19 mouse cellular contexts compared by ENCODE assay signal in genomic region chr17:9885110-9885509, GRCm38 (mm10).
DNase-seq lines count a peak whose midpoint lies in the region; ATAC-seq and TF ChIP-seq lines count a peak whose summit lies in the region.
"Had no signal": no experiment of that assay in that cellular context is flagged by ENCODE, and none has a peak within 500 bp of the region (broad histone marks: within the 10 kb centered on the region; RNA-seq: fewer than 3 reads in every experiment).

No protein-coding gene starts in this region.

- H3K4me3 ChIP-seq in layer of hippocampus, adult 2 months = no peak overlapping the region
- no peak overlapping the region for H3K4me3 ChIP-seq in forebrain, embryonic 15.5 days
- no peak overlapping the region for H3K4me3 ChIP-seq in hindbrain, embryonic 14.5 days (replicated peaks; ENCODE audit: low read length)
- no peak overlapping the region for H3K4me3 ChIP-seq in midbrain, postnatal 0 days (ENCODE audit: low read depth, low read length)
- H3K4me3 ChIP-seq: embryonic facial prominence, embryonic 13.5 days; heart, embryonic 13.5 days; limb, embryonic 15.5 days; megakaryocyte, embryonic 14.5 days had no signal

- peak overlapping the region; percentile 64 for H3K27ac ChIP-seq in layer of hippocampus, adult 2 months
- H3K27ac ChIP-seq in forebrain, embryonic 15.5 days (replicated peaks) = 0 out of 2 replicates have a peak overlapping the region, but pooled peaks have one; percentile 27
- peak overlapping the region; percentile 61 for H3K27ac ChIP-seq in hindbrain, embryonic 14.5 days
- H3K27ac ChIP-seq in midbrain, postnatal 0 days (ENCODE audit: low read depth, low read length) = 0 out of 2 replicates have a peak overlapping the region, but pooled peaks have one; percentile 8
- H3K27ac ChIP-seq: embryonic facial prominence, embryonic 13.5 days; heart, embryonic 13.5 days; limb, embryonic 15.5 days had no signal

- 45% methylated on average over 7 of the region's 7 CpGs for WGBS in forebrain, embryonic 15.5 days
- 36% methylated on average over 7 of the region's 7 CpGs for WGBS in hindbrain, embryonic 14.5 days
- 45% methylated on average over 7 of the region's 7 CpGs for WGBS in midbrain, postnatal 0 days

- peaks cover 31% of the 10 kb centered on the region for H3K4me1 ChIP-seq in forebrain, embryonic 15.5 days
- H3K4me1 ChIP-seq in hindbrain, embryonic 14.5 days (replicated peaks; ENCODE audit: control insufficient read depth, insufficient read depth, low read length) = peaks cover 30% of the 10 kb centered on the region
- 0 out of 2 replicates have a peak, but pooled peaks cover 3% of the 10 kb centered on the region for H3K4me1 ChIP-seq in midbrain, postnatal 0 days (ENCODE audit: insufficient read depth, low read length)
- H3K4me1 ChIP-seq: embryonic facial prominence, embryonic 13.5 days; limb, embryonic 15.5 days; megakaryocyte, embryonic 14.5 days had no signal

- no peaks in the 10 kb centered on the region for H3K9me3 ChIP-seq in forebrain, embryonic 15.5 days
- no peaks in the 10 kb centered on the region for H3K9me3 ChIP-seq in hindbrain, embryonic 14.5 days (ENCODE audit: control insufficient read depth, low read length)
- H3K9me3 ChIP-seq in midbrain, postnatal 0 days (ENCODE audit: low read length) = no peaks in the 10 kb centered on the region
- H3K9me3 ChIP-seq: embryonic facial prominence, embryonic 13.5 days; heart, embryonic 13.5 days; limb, embryonic 15.5 days had no signal

- H3K36me3 ChIP-seq in forebrain, embryonic 15.5 days = no peaks in the 10 kb centered on the region
- H3K36me3 ChIP-seq in hindbrain, embryonic 14.5 days (replicated peaks; ENCODE audit: control insufficient read depth, insufficient read depth) = no peaks in the 10 kb centered on the region
- no peaks in the 10 kb centered on the region for H3K36me3 ChIP-seq in midbrain, postnatal 0 days (ENCODE audit: insufficient read depth, low read length)
- H3K36me3 ChIP-seq: embryonic facial prominence, embryonic 13.5 days; heart, embryonic 13.5 days; limb, embryonic 15.5 days had no signal

- no peak for ATAC-seq in forebrain, embryonic 15.5 days (replicated peaks)
- no peak; the same call in 1 of the 2 replicates for ATAC-seq in hindbrain, embryonic 14.5 days (ENCODE audit: low FRiP score)
- ATAC-seq in midbrain, postnatal 0 days (ENCODE audit: low FRiP score) = no peak
- ATAC-seq: inflammation-experienced regulatory T-cells, adult 6 months had no signal

- no peaks in the 10 kb centered on the region for H3K27me3 ChIP-seq in forebrain, embryonic 15.5 days
- H3K27me3 ChIP-seq in hindbrain, embryonic 14.5 days (ENCODE audit: control insufficient read depth, insufficient read depth, low read length) = no peaks in the 10 kb centered on the region
- H3K27me3 ChIP-seq in midbrain, postnatal 0 days (ENCODE audit: insufficient read depth, low read length) = no peaks in the 10 kb centered on the region
- H3K27me3 ChIP-seq: embryonic facial prominence, embryonic 13.5 days; heart, embryonic 13.5 days; limb, embryonic 15.5 days; megakaryocyte, embryonic 14.5 days had no signal

- no peak overlapping the region for H3K9ac ChIP-seq in forebrain, embryonic 15.5 days (replicated peaks)
- no peak overlapping the region for H3K9ac ChIP-seq in hindbrain, embryonic 14.5 days
- H3K9ac ChIP-seq in midbrain, postnatal 0 days (replicated peaks; ENCODE audit: low read length, poor library complexity, severe bottlenecking) = no peak overlapping the region
- H3K9ac ChIP-seq: embryonic facial prominence, embryonic 13.5 days; heart, embryonic 13.5 days; limb, embryonic 15.5 days had no signal

- no peak overlapping the region for H3K4me2 ChIP-seq in forebrain, embryonic 15.5 days (replicated peaks)
- 0 out of 2 replicates have a peak overlapping the region, but pooled peaks have one; percentile 7 for H3K4me2 ChIP-seq in hindbrain, embryonic 14.5 days (replicated peaks)
- H3K4me2 ChIP-seq in midbrain, postnatal 0 days (ENCODE audit: low read depth, low read length, poor library complexity, severe bottlenecking) = no peak overlapping the region
- H3K4me2 ChIP-seq: embryonic facial prominence, embryonic 13.5 days; heart, embryonic 13.5 days; limb, embryonic 15.5 days had no signal

- no peak for DNase-seq in layer of hippocampus, adult 2 months (ENCODE audit: low spot score in 2 of 2)
- no peak for DNase-seq in layer of hippocampus, adult 9-11 months
- DNase-seq in hindbrain, embryonic 14.5 days (ENCODE audit: low spot score) = peak; percentile 57
- DNase-seq in midbrain, postnatal 0 days (ENCODE audit: low spot score) = peak; percentile 63
- DNase-seq in gastrocnemius, postnatal 4 days (ENCODE audit: low spot score in 2 of 2) = no peak
- no peak for DNase-seq in cerebellum, postnatal 10 days
- DNase-seq in yolk sac, embryonic 10.5 days (ENCODE audit: low spot score) = no peak
- DNase-seq: adrenal gland, postnatal 25 days; cerebellum, adult 11 months; gastrocnemius, postnatal 25 days; kidney, postnatal 36 days; lung, adult 18-20 months; right cerebral cortex, postnatal 25 days had no signal

- no peak for TF ChIP-seq CTCF in layer of hippocampus, adult 2 months (conservative IDR thresholded peaks at IDR 0.05)
- no peak for TF ChIP-seq CTCF in midbrain, postnatal 0 days (IDR thresholded peaks at IDR 0.05)

Comparison
In these comparisons a context has a peak if more than half of its experiments do, and no peak if none do; other contexts are left out.
1. DNase-seq: peak in hindbrain, embryonic 14.5 days (single experiment) and midbrain, postnatal 0 days (single experiment); none in layer of hippocampus, adult 2 months (0 of 2), layer of hippocampus, adult 9-11 months (single experiment), gastrocnemius, postnatal 4 days (0 of 2), cerebellum, postnatal 10 days (0 of 2) and yolk sac, embryonic 10.5 days (single experiment).
2. H3K27ac ChIP-seq: peak in every context shown above with its lines; median percentile 64 in layer of hippocampus, adult 2 months; 61 in hindbrain, embryonic 14.5 days; 27 in forebrain, embryonic 15.5 days; 8 in midbrain, postnatal 0 days.